Mouse (Mus musculus) erythroblast, embryonic 14.5 days (primary cell): ENCODE data around the gene Ctnnal1. TPM values are rescaled to one million over a fixed set of nuclear protein-coding genes. Genes with fewer than 3 reads are reported as not detected.
A peak's percentile ranks its signal among the peaks of the same experiment; 100 is the strongest.

Experiments used
- H3K27me3 ChIP-seq: 2 replicates; pipeline ENCODE4 v1.6.1; 2012; ENCODE audit warnings: inconsistent platforms; ENCODE audit not compliant: control insufficient read depth
- H3K36me3 ChIP-seq: 2 replicates; pipeline ENCODE4 v1.6.1; 2012; ENCODE audit warnings: mild to moderate bottlenecking, inconsistent platforms; ENCODE audit not compliant: control insufficient read depth
- H3K4me1 ChIP-seq: 2 replicates; pipeline ENCODE4 v1.6.1; 2012; ENCODE audit warnings: inconsistent platforms; ENCODE audit not compliant: control insufficient read depth
- H3K4me3 ChIP-seq: replicated peaks from 2 replicates; pipeline ENCODE3; 2012; ENCODE audit warnings: moderate library complexity, mild to moderate bottlenecking, inconsistent platforms
- H3K9me3 ChIP-seq: 2 replicates; pipeline ENCODE4 v1.6.1; 2012; ENCODE audit warnings: low read length, inconsistent platforms, mixed read lengths; ENCODE audit not compliant: control insufficient read depth
- GATA1 ChIP-seq: IDR thresholded peaks from 2 replicates; pipeline ENCODE4 v1.6.1; 2012; ENCODE audit warnings: low read length, inconsistent platforms, mixed read lengths
- TAL1 ChIP-seq: IDR thresholded peaks from 3 replicates; pipeline ENCODE4 v1.6.1; 2012; ENCODE audit warnings: low read length, inconsistent platforms, mixed read lengths
- polyA plus RNA-seq: library from polyadenylated mRNA; stranded (reverse); fragments of >175 nt; gene quantifications from 2 replicates; pipeline ENCODE4 v1.2.3, GENCODE M21; 2012

Ctnnal1 gene
- 0.17 and 0.18 TPM in 2 replicates for polyA plus RNA-seq

GRCm38 (mm10) chr4:56865003-56865511, at the start of gene Ctnnal1:
TSS of gene Ctnnal1 (minus strand) at chr4:56865188.
- Histone ChIP-seq H3K4me3 (peak within 1 kb of the TSS; percentile 71), H3K36me3 (no peaks in the 10 kb centered on the region), H3K27me3 (no peaks in the 10 kb centered on the region), H3K9me3 (no peaks in the 10 kb centered on the region), H3K4me1 (peaks cover 42% of the 10 kb centered on the region)
- TF ChIP-seq TAL1, result no peak
- no peak for TF ChIP-seq GATA1

- H3K4me3 ChIP-seq, result no peak overlapping the region
- no peaks in the 10 kb centered on the region for H3K4me1 ChIP-seq
- TF ChIP-seq GATA1 (no peak), TAL1 (no peak)
- peaks cover 68% of the 10 kb centered on the region for H3K36me3 ChIP-seq
- no peaks in the 10 kb centered on the region for H3K9me3 ChIP-seq
- H3K27me3 ChIP-seq, result no peaks in the 10 kb centered on the region
These were observed 49.8 kb upstream of the Ctnnal1 start for GRCm38 (mm10) chr4:56914761-56915160.

GRCm38 (mm10) chr4:56914338-56914737, 49.4 kb upstream of the Ctnnal1 start:
- TF ChIP-seq GATA1, result no peak
- TF ChIP-seq TAL1, result no peak
- H3K36me3 ChIP-seq, result peaks cover 71% of the 10 kb centered on the region
- no peaks in the 10 kb centered on the region for H3K27me3 ChIP-seq
- no peaks in the 10 kb centered on the region for H3K4me1 ChIP-seq
- no peak overlapping the region for H3K4me3 ChIP-seq
- H3K9me3 ChIP-seq, result no peaks in the 10 kb centered on the region

GRCm38 (mm10) chr4:56912382-56913001, 47.5 kb upstream of the Ctnnal1 start:
- no peak for TF ChIP-seq GATA1
- TF ChIP-seq TAL1, result no peak
- no peaks in the 10 kb centered on the region for H3K9me3 ChIP-seq
- H3K4me3 ChIP-seq, result no peak overlapping the region
- no peaks in the 10 kb centered on the region for H3K27me3 ChIP-seq
- H3K36me3 ChIP-seq, result peaks cover 79% of the 10 kb centered on the region
- no peaks in the 10 kb centered on the region for H3K4me1 ChIP-seq

- TF ChIP-seq GATA1 (no peak), TAL1 (no peak)
- no peak overlapping the region for H3K4me3 ChIP-seq
- H3K9me3 ChIP-seq, result no peaks in the 10 kb centered on the region
- no peaks in the 10 kb centered on the region for H3K27me3 ChIP-seq
- peaks cover 4% of the 10 kb centered on the region for H3K4me1 ChIP-seq
- peaks cover 77% of the 10 kb centered on the region for H3K36me3 ChIP-seq
These were observed 44.6 kb upstream of the Ctnnal1 start for GRCm38 (mm10) chr4:56909568-56909967.

GRCm38 (mm10) chr4:56907671-56908070, 42.7 kb upstream of the Ctnnal1 start:
- TF ChIP-seq GATA1 (no peak), TAL1 (no peak)
- no peak overlapping the region for H3K4me3 ChIP-seq
- peaks cover 79% of the 10 kb centered on the region for H3K36me3 ChIP-seq
- H3K4me1 ChIP-seq, result peaks cover 4% of the 10 kb centered on the region
- H3K9me3 ChIP-seq, result no peaks in the 10 kb centered on the region
- no peaks in the 10 kb centered on the region for H3K27me3 ChIP-seq

GRCm38 (mm10) chr4:56906926-56907325, 41.9 kb upstream of the Ctnnal1 start:
- H3K36me3 ChIP-seq, result peaks cover 82% of the 10 kb centered on the region
- peaks cover 4% of the 10 kb centered on the region for H3K4me1 ChIP-seq

GRCm38 (mm10) chr4:56905507-56905906, 40.5 kb upstream of the Ctnnal1 start:
- H3K4me3 ChIP-seq, result no peak overlapping the region
- no peaks in the 10 kb centered on the region for H3K27me3 ChIP-seq

More at GRCm38 (mm10) chr4:56906926-56907325, 41.9 kb upstream of the Ctnnal1 start:
- Histone ChIP-seq H3K27me3 (no peaks in the 10 kb centered on the region), H3K4me3 (no peak overlapping the region), H3K9me3 (no peaks in the 10 kb centered on the region)
- no peak for TF ChIP-seq GATA1
- no peak for TF ChIP-seq TAL1

GRCm38 (mm10) chr4:56901671-56902070, 36.7 kb upstream of the Ctnnal1 start:
- no peak for TF ChIP-seq GATA1
- no peak for TF ChIP-seq TAL1
- peaks cover 76% of the 10 kb centered on the region for H3K36me3 ChIP-seq
- H3K4me1 ChIP-seq, result peaks cover 4% of the 10 kb centered on the region
- H3K27me3 ChIP-seq, result no peaks in the 10 kb centered on the region
- no peaks in the 10 kb centered on the region for H3K9me3 ChIP-seq
- H3K4me3 ChIP-seq, result no peak overlapping the region

More at GRCm38 (mm10) chr4:56905507-56905906, 40.5 kb upstream of the Ctnnal1 start:
- Histone ChIP-seq H3K4me1 (peaks cover 4% of the 10 kb centered on the region), H3K36me3 (peaks cover 74% of the 10 kb centered on the region), H3K9me3 (no peaks in the 10 kb centered on the region)
- TF ChIP-seq GATA1 (no peak), TAL1 (no peak)

GRCm38 (mm10) chr4:56899216-56899615, 34.2 kb upstream of the Ctnnal1 start:
- no peaks in the 10 kb centered on the region for H3K9me3 ChIP-seq
- TF ChIP-seq TAL1 (no peak), GATA1 (no peak)
- H3K4me3 ChIP-seq, result no peak overlapping the region
- no peaks in the 10 kb centered on the region for H3K27me3 ChIP-seq
- peaks cover 68% of the 10 kb centered on the region for H3K36me3 ChIP-seq
- H3K4me1 ChIP-seq, result no peaks in the 10 kb centered on the region
